Mouse (Mus musculus): ENCODE measurements at regions not wholly inside any gene's neighbourhood (a gene's known extent, or its start where the extent isn't known, plus 50 kb on each side); places are given as distances from the start of the nearest gene placed in this dataset.

GRCm38 (mm10) chr2:74933190-74933589 lies 107.6 kb downstream of the Mtx2 start:
- no peak for TF ChIP-seq CTCF (IDR thresholded peaks at IDR 0.05; ENCODE audit: extremely low read depth, insufficient read length, insufficient replicate concordance, low read depth, low read length)
- no peak for TF ChIP-seq POLR2A (IDR thresholded peaks at IDR 0.05; ENCODE audit: low read depth, low read length)

Data from small intestine, adult 2 months (tissue).